Mouse (Mus musculus) megakaryocyte, embryonic 14.5 days (primary cell): ENCODE results near the gene Pou2af1.

Experiments used
- FLI1 ChIP-seq: IDR thresholded peaks from 2 replicates; pipeline ENCODE4 v1.6.1; 2012; ENCODE audit warnings: low read length, inconsistent platforms, mixed read lengths
- GATA1 ChIP-seq: IDR thresholded peaks from 3 replicates; pipeline ENCODE4 v1.6.1; 2012; ENCODE audit warnings: mixed read lengths, low read length, inconsistent platforms, borderline replicate concordance

DNA sequence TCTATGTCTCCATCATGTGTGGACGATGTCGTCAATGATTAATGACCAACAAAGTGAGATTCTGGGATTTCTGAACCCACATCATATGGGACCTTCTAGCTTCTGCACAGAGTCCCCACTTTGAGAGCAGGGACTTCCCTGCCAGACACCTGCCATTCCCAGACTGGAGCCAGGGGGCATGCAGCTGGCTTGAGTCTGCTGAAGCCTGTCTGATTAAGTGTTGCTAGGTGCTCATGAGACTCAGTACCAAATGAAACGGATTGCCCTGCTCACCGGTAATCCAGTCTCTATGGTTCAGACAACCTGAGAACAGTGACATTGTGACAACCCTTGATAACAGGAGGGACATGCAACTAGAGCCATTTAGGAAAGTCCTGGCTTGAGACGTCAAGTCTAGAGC, 49.5 kb upstream of the Pou2af1 start:
- TF ChIP-seq GATA1 (no peak), FLI1 (no peak)
